Mouse (Mus musculus): ENCODE data around the gene Prrt2. TPM values are rescaled to one million over a fixed set of nuclear protein-coding genes. Genes with fewer than 3 reads are reported as not detected.

The Prrt2 gene
- polyA plus RNA-seq, 1 experiment from 2014 or later: 63.3 TPM

DNA sequence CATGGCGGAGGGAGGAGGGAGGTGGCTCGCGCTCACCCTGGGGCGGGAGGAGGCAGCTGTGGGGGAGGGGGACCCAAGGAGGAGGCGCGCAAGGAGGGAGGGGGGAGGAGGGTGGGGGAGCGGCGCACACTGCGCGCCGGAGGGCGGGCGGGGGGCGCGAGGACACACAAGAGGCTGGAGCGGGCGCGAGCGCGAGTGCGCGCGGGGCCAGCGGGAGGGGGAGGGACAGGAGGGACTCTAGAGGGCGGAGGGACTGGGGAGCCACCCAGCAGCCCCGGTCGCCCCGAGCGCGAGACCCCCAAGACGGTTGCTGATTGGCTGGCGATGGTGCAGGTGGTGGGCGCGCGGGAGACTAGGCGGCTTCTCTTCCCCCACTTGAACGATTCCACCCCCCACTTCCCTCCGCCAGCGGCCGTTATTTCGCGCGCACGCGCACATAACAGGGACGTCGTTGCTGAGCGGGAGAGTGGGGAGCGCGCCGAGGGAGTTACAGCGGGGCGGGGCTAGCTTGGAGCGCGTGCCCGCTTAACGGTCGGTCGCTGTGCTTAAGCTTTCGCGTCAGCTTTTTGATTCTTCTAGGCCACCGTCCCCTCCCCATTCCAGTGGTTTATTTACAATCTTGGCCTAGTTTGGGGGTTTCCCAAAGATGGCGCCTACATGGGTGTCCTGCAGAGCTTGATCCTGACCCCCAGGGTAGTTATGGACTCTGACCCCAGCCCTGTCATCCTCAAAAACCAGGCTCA, 6.1 kb upstream of the Prrt2 start, which contains the start of gene Maz:
Maz (minus strand) TSS at position 54 of the 743 bp plus-strand sequence.
- ATAC-seq: peak; percentile 88
- 0% methylated on average over 51 of the region's 63 CpGs for WGBS

DNA sequence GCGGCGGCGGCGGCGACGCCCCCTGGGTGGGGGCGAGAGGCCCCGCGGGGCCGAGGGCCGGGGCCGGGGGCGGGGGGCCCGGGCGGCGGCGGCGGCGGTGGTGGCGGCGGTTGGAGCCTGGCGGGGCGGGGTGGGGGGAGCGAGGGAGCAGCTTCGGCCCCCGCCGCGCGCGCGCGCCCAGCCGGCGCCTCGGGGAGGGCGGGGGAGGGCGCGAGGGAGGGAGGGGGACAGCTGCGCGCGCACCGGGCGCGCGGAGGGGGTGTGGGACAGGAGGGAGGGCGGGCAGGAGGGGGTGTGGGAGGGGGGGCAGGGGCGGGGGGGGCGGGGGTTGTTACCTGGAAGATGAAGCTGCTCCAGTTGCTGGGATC, 5.6 kb upstream of the Prrt2 start:
- peak overlapping the region; percentile 100 for H3K9ac ChIP-seq (ENCODE audit: low read depth, low read length)
- WGBS: no CpG with 5 or more reads among the region's 48 CpGs
- peaks cover 40% of the 10 kb centered on the region for H3K4me1 ChIP-seq (ENCODE audit: control insufficient read depth, insufficient read depth, low read length)
- peak overlapping the region; percentile 97 for H3K4me2 ChIP-seq (ENCODE audit: low read length)
- H3K9me3 ChIP-seq (replicated peaks; ENCODE audit: control insufficient read depth, low read length, poor library complexity, severe bottlenecking): no peaks in the 10 kb centered on the region
- H3K4me3 ChIP-seq (ENCODE audit: low read depth, low read length): peak overlapping the region; percentile 91
- peaks cover 10% of the 10 kb centered on the region for H3K36me3 ChIP-seq (ENCODE audit: control insufficient read depth, insufficient read depth, low read length)
- H3K27ac ChIP-seq (ENCODE audit: low read length): peak overlapping the region; percentile 100
- ATAC-seq: no peak
- H3K27me3 ChIP-seq (ENCODE audit: control insufficient read depth, insufficient read depth, low read depth, low read length): no peaks in the 10 kb centered on the region

More for the DNA sequence above, 6.1 kb upstream of the Prrt2 start, which contains the start of gene Maz:
- peaks cover 37% of the 10 kb centered on the region for H3K4me1 ChIP-seq (ENCODE audit: control insufficient read depth, insufficient read depth, low read length)
- no peaks in the 10 kb centered on the region for H3K27me3 ChIP-seq (ENCODE audit: control insufficient read depth, insufficient read depth, low read depth, low read length)
- peak within 1 kb of the TSS; percentile 97 for H3K4me2 ChIP-seq (ENCODE audit: low read length)
- H3K36me3 ChIP-seq (ENCODE audit: control insufficient read depth, insufficient read depth, low read length): peaks cover 10% of the 10 kb centered on the region
- H3K4me3 ChIP-seq (ENCODE audit: low read depth, low read length): peak within 1 kb of the TSS; percentile 91
- no peaks in the 10 kb centered on the region for H3K9me3 ChIP-seq (replicated peaks; ENCODE audit: control insufficient read depth, low read length, poor library complexity, severe bottlenecking)
- peak within 1 kb of the TSS; percentile 100 for H3K27ac ChIP-seq (ENCODE audit: low read length)
- H3K9ac ChIP-seq (ENCODE audit: low read depth, low read length): peak within 1 kb of the TSS; percentile 100

DNA sequence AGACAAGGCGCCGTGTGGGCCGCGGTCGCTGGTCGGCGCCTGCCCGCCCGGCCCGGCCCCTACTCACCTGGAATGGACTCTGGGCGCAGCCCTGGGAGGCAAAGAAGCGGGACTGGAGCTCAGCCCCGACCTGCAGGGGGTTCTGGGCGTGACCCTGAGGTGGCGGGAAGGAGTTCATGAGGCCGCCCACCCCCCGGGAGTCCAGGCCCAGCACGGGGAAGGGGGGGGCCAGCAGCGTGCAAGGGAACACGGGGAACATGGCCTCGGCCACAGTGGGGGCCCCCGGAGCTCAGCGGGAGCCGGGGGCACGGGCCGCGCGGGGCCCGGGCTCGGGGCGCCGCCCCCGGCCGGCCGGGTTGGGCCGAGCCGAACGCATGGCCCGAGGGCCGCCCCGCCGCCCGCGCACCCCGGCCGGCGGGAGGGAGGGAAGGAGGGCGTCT, 5.2 kb upstream of the Prrt2 start:
- Histone ChIP-seq H3K27ac (ENCODE audit: low read length) (peak overlapping the region; percentile 100), H3K27me3 (ENCODE audit: control insufficient read depth, insufficient read depth, low read depth, low read length) (no peaks in the 10 kb centered on the region), H3K4me1 (ENCODE audit: control insufficient read depth, insufficient read depth, low read length) (peaks cover 44% of the 10 kb centered on the region), H3K36me3 (ENCODE audit: control insufficient read depth, insufficient read depth, low read length) (peaks cover 10% of the 10 kb centered on the region), H3K9ac (ENCODE audit: low read depth, low read length) (peak overlapping the region; percentile 100), H3K4me3 (ENCODE audit: low read depth, low read length) (peak overlapping the region; percentile 91), H3K9me3 (replicated peaks; ENCODE audit: control insufficient read depth, low read length, poor library complexity, severe bottlenecking) (no peaks in the 10 kb centered on the region), H3K4me2 (ENCODE audit: low read length) (peak overlapping the region; percentile 97)
- 0 out of 2 replicates have a peak, but pooled peaks have one; percentile 4 for ATAC-seq
- WGBS: under 1% methylated on average over 28 of the region's 48 CpGs

DNA sequence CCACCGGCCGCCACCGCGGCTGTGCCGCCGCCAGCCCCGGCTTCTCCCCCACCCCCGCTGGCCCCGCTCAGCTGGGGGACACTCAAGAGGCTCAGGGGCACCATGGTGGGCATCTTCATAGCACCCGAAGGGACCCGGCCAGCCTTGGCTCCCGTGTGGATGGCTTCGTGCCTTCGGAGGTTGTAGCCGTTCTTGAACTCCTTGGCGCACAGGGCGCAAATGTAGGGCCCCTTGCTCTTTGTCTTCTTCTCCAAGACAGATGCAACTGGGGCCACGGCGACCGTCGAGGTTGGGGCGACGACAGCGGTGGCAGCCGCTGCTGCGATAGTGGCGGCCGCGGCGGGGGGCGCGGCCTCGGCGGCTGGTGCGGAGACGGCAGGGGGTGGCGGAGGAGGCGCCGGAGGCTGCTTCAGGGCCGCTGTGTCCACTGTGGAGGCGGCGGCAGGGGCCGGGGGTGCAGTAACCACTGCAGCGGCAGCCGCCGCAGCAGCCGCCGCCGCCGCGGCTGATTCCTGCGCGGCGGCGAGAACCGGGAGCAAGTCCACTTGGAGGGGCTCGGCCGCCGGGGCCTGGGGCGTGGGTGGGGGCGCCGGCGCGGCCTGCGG, 4.6 kb upstream of the Prrt2 start:
- Histone ChIP-seq H3K27ac (ENCODE audit: low read length) (peak overlapping the region; percentile 100), H3K36me3 (ENCODE audit: control insufficient read depth, insufficient read depth, low read length) (peaks cover 10% of the 10 kb centered on the region), H3K4me1 (ENCODE audit: control insufficient read depth, insufficient read depth, low read length) (peaks cover 45% of the 10 kb centered on the region), H3K9me3 (replicated peaks; ENCODE audit: control insufficient read depth, low read length, poor library complexity, severe bottlenecking) (no peaks in the 10 kb centered on the region), H3K9ac (ENCODE audit: low read depth, low read length) (peak overlapping the region; percentile 100), H3K27me3 (ENCODE audit: control insufficient read depth, insufficient read depth, low read depth, low read length) (no peaks in the 10 kb centered on the region), H3K4me2 (ENCODE audit: low read length) (peak overlapping the region; percentile 97), H3K4me3 (ENCODE audit: low read depth, low read length) (peak overlapping the region; percentile 91)
- ATAC-seq: no peak
- WGBS: 0% methylated on average over 52 of the region's 65 CpGs

DNA sequence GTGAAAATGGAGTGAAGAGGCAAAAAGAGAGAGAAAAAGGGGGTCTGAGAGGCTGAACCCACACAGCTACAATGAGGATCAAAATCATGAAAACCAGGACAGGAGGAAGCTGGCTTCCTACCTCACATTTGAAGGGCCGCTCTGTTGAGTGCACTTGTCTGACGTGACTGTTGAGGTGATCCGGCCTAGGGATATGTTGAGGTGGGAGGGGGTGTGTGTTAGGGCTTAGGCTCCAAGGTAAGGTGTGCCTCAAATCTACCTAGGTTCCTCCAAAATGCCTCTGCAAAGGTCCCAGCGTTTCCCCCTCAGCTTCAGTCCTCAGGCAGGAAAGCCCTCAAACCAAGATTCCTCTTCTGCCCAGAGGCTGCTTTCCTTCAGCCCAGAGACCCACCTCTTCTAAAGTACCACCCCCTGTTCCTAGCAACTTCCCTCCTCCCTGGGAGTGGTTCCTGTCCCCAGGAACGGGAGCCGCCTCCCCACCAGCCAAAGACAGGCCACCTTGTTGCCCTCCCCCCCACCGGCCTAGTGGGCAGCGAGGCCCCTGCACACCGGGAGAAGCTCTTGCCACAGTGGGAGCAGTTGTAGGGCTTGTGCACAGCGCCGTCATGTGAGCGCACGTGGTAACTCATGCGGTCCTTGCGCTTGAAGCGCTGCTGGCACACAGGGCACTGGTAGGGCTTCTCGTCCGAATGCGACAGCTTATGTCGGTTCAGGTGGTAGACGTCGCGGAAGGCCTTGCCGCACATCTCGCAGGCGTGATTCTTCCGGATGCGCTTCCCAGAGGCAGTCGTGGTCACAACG, 3.9 kb upstream of the Prrt2 start:
- peak overlapping the region; percentile 100 for H3K27ac ChIP-seq (ENCODE audit: low read length)
- no peaks in the 10 kb centered on the region for H3K27me3 ChIP-seq (ENCODE audit: control insufficient read depth, insufficient read depth, low read depth, low read length)
- peak; percentile 34; the same call in 1 of the 2 replicates for ATAC-seq
- WGBS: under 1% methylated on average over 30 of the region's 30 CpGs
- H3K36me3 ChIP-seq (ENCODE audit: control insufficient read depth, insufficient read depth, low read length): peaks cover 10% of the 10 kb centered on the region
- H3K9ac ChIP-seq (ENCODE audit: low read depth, low read length): peak overlapping the region; percentile 100
- H3K4me2 ChIP-seq (ENCODE audit: low read length): peak overlapping the region; percentile 97
- H3K4me1 ChIP-seq (ENCODE audit: control insufficient read depth, insufficient read depth, low read length): peaks cover 51% of the 10 kb centered on the region
- H3K9me3 ChIP-seq (replicated peaks; ENCODE audit: control insufficient read depth, low read length, poor library complexity, severe bottlenecking): no peaks in the 10 kb centered on the region
- peak overlapping the region; percentile 91 for H3K4me3 ChIP-seq (ENCODE audit: low read depth, low read length)

DNA sequence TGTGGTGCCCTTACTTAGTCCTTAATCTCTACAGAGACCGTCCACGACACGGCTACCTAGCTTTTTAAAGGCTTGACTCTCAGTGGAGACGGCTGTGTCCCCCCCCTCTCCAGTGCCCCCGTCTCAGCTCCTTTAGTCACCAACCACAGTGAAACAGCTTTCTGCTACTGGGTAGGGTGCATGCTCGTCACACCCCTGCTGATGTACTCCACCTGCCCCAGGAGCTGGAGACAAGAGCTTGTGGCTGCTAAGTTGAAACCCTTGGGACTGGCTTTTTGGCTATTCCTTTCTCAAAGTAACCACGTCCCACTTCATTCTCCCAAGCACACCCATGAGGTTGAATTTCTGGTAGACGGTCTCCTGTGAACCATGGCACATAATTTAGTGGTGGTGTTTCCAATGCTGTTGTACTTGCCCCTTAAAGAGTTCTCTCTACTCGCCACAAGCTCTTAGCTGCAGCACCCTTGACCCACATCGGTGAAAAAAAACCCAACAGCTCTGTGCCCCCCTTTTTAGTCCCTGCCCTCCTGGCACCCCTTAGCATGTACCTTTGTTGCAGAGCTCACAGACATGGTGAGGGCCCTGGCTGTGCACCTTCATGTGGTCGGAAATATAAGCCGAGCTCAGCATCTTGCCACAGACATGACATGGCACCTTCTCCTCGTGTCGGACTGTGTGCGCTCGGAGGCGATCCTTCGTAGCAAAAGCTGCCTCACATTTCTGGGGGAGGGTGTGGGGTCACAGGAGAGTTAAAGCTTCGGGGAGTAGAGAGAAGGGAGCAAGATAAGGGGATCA, 3.1 kb upstream of the Prrt2 start:
- WGBS: 13% methylated on average over 19 of the region's 19 CpGs

DNA sequence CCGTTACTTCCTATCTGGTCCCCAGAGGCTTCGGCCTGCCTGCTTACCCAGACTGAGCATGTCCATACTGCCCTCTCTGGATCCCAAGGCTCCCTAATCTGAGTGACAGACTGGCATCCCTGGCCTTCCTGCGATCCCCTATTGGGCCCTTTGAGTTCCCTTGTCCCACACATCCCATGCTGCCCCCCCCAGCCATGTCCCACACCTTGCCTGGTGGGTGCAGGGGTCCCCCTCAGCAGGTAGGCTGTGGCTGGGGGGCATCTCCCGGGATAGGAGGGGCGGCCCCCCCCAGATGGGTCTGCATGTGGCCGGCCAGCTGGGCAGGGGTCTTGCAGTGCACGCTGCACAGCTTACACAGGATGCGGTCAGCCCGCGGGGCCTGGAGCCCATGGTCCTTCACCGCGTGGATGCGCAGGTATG, 2.3 kb upstream of the Prrt2 start:
- Histone ChIP-seq H3K27me3 (ENCODE audit: control insufficient read depth, insufficient read depth, low read depth, low read length) (no peaks in the 10 kb centered on the region), H3K4me3 (ENCODE audit: low read depth, low read length) (peak overlapping the region; percentile 91; the same call in 1 of the 2 replicates), H3K36me3 (ENCODE audit: control insufficient read depth, insufficient read depth, low read length) (peaks cover 10% of the 10 kb centered on the region), H3K9me3 (replicated peaks; ENCODE audit: control insufficient read depth, low read length, poor library complexity, severe bottlenecking) (no peaks in the 10 kb centered on the region), H3K4me1 (ENCODE audit: control insufficient read depth, insufficient read depth, low read length) (peaks cover 66% of the 10 kb centered on the region), H3K4me2 (ENCODE audit: low read length) (peak overlapping the region; percentile 97), H3K27ac (ENCODE audit: low read length) (no peak overlapping the region; the same call in 1 of the 2 replicates), H3K9ac (ENCODE audit: low read depth, low read length) (peak overlapping the region; percentile 44)
- WGBS: 66% methylated on average over 11 of the region's 13 CpGs
- ATAC-seq: no peak

More for the DNA sequence above, 3.1 kb upstream of the Prrt2 start:
- peak overlapping the region; percentile 97 for H3K4me2 ChIP-seq (ENCODE audit: low read length)
- peak overlapping the region; percentile 100 for H3K9ac ChIP-seq (ENCODE audit: low read depth, low read length)
- H3K9me3 ChIP-seq (replicated peaks; ENCODE audit: control insufficient read depth, low read length, poor library complexity, severe bottlenecking): no peaks in the 10 kb centered on the region
- no peaks in the 10 kb centered on the region for H3K27me3 ChIP-seq (ENCODE audit: control insufficient read depth, insufficient read depth, low read depth, low read length)
- peaks cover 10% of the 10 kb centered on the region for H3K36me3 ChIP-seq (ENCODE audit: control insufficient read depth, insufficient read depth, low read length)
- peak overlapping the region; percentile 100 for H3K27ac ChIP-seq (ENCODE audit: low read length)
- no peak for ATAC-seq
- peak overlapping the region; percentile 91 for H3K4me3 ChIP-seq (ENCODE audit: low read depth, low read length)
- peaks cover 60% of the 10 kb centered on the region for H3K4me1 ChIP-seq (ENCODE audit: control insufficient read depth, insufficient read depth, low read length)

Measured in midbrain, embryonic 16.5 days (tissue).